Mouse (Mus musculus) natural killer cell, adult 2 months (primary cell): Measurements from ENCODE around the gene Stox2.
A peak's percentile ranks its signal among the peaks of the same experiment; 100 is the strongest.

Source experiments
- DNase-seq, 2 experiments: peaks; one replicate each; pipeline ENCODE4 v3.0.0; 2022; ENCODE audit warnings: low spot score in 2 of 2

The Stox2 gene

DNA sequence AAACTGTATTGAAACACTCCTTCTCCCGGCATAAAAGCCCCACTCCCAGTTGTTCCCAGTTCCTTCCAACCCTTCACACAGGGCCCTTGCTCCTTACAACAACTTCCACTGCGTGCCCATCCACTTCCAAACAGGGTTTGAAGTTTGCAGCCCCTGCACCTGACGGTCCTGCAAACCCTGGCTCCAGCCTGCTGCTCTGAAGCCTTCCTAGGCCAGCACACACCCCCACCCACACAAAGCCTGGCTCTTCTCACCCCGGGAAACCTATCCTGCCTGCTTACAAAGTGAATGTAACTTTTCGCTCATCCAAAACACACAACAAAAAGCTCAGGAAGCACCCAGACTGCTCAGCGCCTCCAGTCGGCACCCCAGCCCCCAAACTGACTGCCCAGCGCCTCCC, 37.1 kb downstream of the Stox2 start:
- DNase-seq, result no peak

- DNase-seq, result no peak
These were observed 41.3 kb downstream of the Stox2 start for GRCm38 (mm10) chr8:47404852-47405251.

DNA sequence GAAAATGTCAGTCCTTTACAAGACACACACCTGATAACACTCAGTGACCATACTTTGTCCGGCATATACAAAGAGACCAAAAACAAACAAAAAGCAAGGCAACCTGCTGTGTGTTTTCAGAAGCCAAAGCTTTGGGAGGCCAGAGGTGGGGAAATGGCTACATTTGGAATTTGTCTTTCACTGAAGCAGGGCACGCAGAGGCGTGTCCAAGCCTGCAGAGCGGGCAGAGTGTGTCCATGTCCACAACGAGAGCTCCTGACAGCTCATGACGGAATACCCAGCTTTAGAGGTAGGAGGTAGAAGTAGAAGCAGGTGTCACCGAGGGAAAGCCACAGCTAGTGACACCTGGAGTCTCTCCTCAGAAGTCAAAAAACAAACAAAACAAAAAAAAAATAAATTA, 53.2 kb downstream of the Stox2 start:
- no peak for DNase-seq

DNA sequence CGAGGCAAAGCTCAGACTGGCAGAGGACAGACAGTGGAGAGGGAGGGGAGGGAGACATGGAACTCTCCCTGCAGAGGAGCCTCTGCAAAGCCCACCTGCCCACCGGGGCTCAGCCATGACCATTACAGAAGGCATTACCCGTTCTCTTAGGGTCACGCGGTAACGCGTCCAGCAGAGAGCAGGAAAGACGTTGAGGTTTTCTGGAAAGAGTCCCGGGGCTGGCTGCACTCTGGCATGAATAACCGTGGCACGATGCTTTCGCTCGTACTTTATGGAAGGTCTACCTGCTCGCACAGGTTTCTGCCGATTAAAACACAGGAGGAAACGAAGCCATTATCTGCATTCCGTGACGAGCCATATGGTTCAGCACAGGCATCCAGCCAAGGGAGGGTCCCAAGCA, 53.9 kb downstream of the Stox2 start:
- DNase-seq, result no peak

GRCm38 (mm10) chr8:47391844-47392243, 54.3 kb downstream of the Stox2 start:
- DNase-seq, result no peak

- no peak for DNase-seq
These were observed 56.7 kb downstream of the Stox2 start for GRCm38 (mm10) chr8:47389430-47389829.

- DNase-seq, result no peak
These were observed 58.0 kb downstream of the Stox2 start for GRCm38 (mm10) chr8:47388171-47388570.

DNA sequence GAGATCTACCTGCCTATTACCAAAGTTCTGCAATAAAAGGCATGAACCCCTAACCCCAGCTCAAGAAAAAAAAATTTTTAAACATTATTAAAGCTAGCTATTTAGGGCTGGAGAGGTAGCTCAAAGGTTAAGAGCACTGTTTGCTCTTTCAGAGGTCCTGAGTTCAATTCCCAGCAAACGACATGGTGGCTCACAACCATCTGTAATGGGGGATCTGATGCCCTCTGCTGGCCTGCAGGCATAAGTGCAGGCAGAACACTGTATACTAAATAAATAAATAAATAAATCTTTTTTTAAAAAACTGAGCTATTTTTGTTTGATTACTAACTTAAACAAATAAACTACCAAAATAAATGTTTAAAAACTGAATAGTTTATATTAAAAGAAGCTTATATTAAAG, 60.4 kb downstream of the Stox2 start:
- DNase-seq, result no peak

GRCm38 (mm10) chr8:47384151-47384550, 62.0 kb downstream of the Stox2 start:
- DNase-seq, result no peak

- no peak for DNase-seq
These were observed 62.5 kb downstream of the Stox2 start for GRCm38 (mm10) chr8:47383632-47384031.

DNA sequence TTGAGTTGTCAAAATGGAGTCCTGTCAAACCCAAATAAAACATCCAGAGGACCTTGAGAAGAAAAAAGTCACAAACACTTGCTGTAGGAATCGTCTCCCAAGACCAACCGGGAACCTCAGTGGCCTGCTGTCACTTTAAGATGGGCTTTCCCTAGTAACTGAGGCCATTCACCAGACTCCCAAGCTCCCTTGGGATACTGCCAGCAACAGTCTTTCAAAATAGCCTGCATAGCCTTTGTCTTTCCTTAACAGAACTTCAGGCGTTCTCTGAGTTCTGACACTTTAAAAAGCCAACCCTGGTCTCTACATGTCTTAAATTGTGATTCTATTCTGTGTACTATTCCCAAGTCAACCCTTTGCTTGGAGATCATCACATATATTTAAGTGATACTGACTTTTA, 64.9 kb downstream of the Stox2 start:
- DNase-seq, result no peak

- DNase-seq, result no peak
These were observed 65.4 kb downstream of the Stox2 start for GRCm38 (mm10) chr8:47380725-47381124.

- no peak for DNase-seq
These were observed 66.1 kb downstream of the Stox2 start for GRCm38 (mm10) chr8:47380075-47380474.

GRCm38 (mm10) chr8:47376651-47377050, 69.5 kb downstream of the Stox2 start:
- DNase-seq, result no peak

- peak in 1 of 2 experiments; percentile 8 for DNase-seq
These were observed 72.4 kb downstream of the Stox2 start for GRCm38 (mm10) chr8:47373757-47374156.

DNA sequence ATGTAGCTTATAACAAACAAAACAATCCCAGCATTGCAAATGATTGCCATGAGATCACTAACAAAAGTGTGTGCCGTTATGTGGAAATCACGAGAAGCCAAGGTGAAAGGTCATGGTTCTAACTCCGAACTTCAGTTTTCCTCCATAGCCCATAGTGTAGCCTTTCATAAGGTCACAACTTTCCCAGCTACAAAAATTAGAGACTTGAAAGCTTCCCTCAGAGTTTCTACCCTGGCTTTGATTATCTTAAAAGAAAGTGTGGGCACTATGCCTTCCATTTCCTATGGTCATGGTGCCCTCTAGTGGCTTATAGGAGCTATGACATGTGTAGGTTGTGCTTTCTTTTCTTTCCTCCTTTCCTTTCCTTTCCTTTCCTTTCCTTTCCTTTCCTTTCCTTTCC, 74.6 kb downstream of the Stox2 start:
- no peak for DNase-seq

DNA sequence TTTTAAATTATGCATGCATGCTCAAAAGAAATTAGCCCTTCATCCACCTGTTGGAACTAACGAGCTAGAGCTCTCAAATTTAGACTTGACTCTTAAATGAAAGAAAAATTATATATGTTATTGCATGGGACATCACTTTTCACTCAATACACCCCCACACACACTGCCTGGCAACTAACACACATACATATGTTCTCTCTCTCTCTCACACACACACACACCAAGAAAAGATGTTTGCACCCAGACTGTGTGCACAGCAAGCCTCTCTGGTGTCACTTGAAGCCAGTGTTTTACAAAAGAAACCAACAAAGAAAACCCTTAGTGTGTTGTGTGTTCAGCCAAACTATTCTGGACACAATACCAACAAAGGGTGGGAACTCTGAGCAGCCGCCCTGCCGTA, 75.1 kb downstream of the Stox2 start:
- no peak for DNase-seq

DNA sequence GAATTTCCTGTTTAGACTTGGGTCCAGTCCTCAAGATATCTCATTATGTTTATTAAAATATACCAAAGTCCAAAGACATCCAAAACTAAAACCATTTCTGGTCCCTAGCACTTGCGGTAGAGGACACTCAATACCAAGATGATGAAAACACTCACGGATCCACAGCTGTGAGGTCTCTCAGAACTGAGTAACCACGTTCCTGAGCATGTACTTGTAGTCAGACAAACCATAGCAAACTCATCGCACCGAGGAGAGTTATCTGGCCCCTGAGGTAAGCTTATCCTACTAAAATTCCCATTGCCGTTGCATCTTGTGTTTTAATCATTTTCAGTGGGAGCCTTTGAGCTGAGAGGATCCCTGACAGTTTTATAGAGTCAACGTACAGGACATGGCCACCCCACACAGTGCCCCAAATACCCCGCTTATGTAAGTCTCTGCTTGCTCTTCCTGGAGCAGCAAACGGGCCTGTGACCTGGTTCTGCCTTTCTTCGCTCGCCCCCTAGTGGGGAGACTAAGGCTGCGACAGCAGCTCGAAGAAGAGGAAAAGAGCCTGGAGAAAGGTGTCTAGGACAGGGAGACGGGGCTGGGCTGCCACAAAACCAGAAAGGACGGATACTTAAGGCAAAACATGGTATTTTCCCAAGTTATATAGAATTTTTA, 75.6 kb downstream of the Stox2 start:
- peak; percentile 59 to 71 for DNase-seq

GRCm38 (mm10) chr8:47369949-47370348, 76.2 kb downstream of the Stox2 start:
- no peak for DNase-seq

DNA sequence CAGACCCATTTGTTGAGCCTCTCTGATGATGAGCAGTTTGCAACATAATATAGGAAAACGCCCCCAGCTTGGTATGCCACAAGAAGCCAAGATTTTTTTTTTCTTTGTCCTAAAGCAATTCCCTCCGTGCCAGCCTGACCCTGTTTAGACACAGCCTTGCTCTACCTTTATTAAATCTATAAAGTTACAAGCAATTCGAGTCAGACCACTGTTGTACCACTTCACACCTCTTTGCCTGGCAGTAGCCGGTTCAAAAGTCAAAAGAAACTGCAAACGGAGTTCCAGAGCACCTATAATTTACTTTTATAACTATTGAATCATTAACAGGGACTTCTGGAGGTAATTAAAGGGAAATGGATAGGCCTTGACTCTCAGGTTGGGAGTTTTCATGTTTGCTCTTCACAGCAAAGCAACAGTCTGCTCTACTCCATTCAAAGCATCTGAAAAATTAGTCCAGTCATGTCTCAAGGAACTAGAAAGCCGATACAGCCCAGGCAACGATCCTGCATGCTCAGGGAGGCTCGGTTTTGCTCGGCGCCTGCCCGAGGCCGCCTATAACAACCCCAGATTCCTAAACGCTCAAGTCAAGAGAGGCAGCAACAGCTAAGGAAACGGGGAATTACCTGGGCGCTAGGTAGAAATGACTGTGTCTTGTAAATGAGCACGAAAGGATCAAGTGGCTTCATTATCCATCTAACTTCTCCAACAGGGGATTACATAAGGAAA, 77.0 kb downstream of the Stox2 start:
- DNase-seq, result no peak

DNA sequence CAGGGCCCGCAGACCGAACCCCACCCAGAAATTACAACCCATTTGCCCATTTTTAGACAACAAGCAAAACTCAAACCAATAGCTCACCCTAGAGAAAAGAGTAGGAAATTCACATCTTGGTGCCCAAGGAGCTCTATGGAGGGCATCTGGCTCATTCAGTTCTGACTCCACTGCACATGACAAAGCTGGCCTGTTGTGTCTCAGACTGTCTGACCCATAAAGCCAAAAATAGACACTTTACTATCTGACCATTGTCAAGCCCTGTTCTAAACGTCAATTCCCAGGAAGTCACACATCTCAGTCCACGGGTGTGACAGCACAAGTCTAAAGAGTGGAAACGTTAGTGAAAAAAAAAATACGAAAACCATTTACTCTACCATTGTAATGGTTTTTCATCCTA, 79.1 kb downstream of the Stox2 start:
- no peak for DNase-seq

- DNase-seq, result no peak
These were observed 82.9 kb downstream of the Stox2 start for GRCm38 (mm10) chr8:47363271-47363670.

DNA sequence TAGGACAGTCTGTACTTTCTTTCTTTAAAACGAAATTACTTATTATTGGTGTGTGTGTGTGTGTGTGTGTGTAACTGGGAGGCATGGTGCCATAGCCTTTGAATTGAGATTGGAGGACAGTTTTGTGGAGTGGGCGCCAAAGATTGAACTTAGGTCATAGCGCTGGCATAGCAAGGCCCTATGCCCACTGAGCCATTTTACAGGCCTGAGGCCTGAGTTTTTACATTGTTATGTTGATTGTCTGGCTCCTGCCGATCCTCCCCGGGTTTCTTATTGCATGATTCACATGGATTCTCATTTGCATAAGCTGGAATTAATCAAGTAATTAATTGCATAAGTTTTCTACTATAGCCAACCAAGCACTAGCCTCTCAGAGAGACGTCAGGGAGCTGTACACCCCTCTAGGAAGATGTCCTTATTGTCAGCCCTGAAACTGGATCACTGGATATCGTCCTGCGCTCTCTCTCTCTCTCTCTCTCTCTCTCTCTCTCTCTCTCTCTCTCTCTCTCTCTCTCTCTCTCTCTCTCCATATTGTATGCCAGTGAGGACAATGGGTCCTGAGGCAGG, 90.7 kb downstream of the Stox2 start:
- no peak for DNase-seq
